Mouse (Mus musculus) stomach, postnatal 0 days (tissue): ENCODE measurements around the gene Stx17. TPM values are rescaled to one million over a fixed set of nuclear protein-coding genes. Genes with fewer than 3 reads are reported as not detected.

ENCODE experiments used
- ATAC-seq: fragments of 200-750 bp; cut with Nextera tagmentation; 2 replicates; pipeline ENCODE4 v1.8.0; 2017; ENCODE audit not compliant: low FRiP score, low TSS enrichment
- DNase-seq: peaks from one replicate; pipeline ENCODE4 v3.0.0-alpha.2; 2016; ENCODE audit warnings: low spot score
- H3K27ac ChIP-seq: fragments of 300-500 bp; sonication (generic); replicated peaks from 2 replicates; pipeline ENCODE4 v1.5.1; 2014; ENCODE audit warnings: mild to moderate bottlenecking, control low read depth
- H3K27me3 ChIP-seq: fragments of 300-500 bp; sonication (generic); 2 replicates; pipeline ENCODE4 v1.6.1; 2014; ENCODE audit warnings: low read length; ENCODE audit not compliant: control insufficient read depth, insufficient read depth
- H3K36me3 ChIP-seq: fragments of 300-500 bp; sonication (generic); 2 replicates; pipeline ENCODE4 v1.6.1; 2014; ENCODE audit warnings: low read length, mixed read lengths; ENCODE audit not compliant: control insufficient read depth, insufficient read depth
- H3K4me1 ChIP-seq: fragments of 300-500 bp; sonication (generic); replicated peaks from 2 replicates; pipeline ENCODE4 v1.6.1; 2014; ENCODE audit warnings: antibody characterized with exemption; ENCODE audit not compliant: control insufficient read depth, insufficient read depth
- H3K4me2 ChIP-seq: fragments of 300-500 bp; sonication (generic); replicated peaks from 2 replicates; pipeline ENCODE4 v1.6.1; 2014; ENCODE audit warnings: low read depth, mild to moderate bottlenecking, control low read depth, moderate library complexity
- H3K4me3 ChIP-seq: fragments of 300-500 bp; sonication (generic); 2 replicates; pipeline ENCODE4 v1.5.1; 2014; ENCODE audit warnings: low read depth, low read length, control low read depth
- H3K9ac ChIP-seq: fragments of 300-500 bp; sonication (generic); 2 replicates; pipeline ENCODE4 v1.6.1; 2014; ENCODE audit warnings: mild to moderate bottlenecking, low read length, control low read depth, mixed read lengths
- H3K9me3 ChIP-seq: fragments of 300-500 bp; sonication (generic); 2 replicates; pipeline ENCODE4 v1.6.1; 2016; ENCODE audit warnings: low read length; ENCODE audit not compliant: control insufficient read depth
- CTCF ChIP-seq: IDR thresholded peaks from 2 replicates; pipeline ENCODE4 v1.5.1; 2016; ENCODE audit warnings: antibody characterized with exemption, low read depth, mild to moderate bottlenecking, moderate library complexity
- EP300 ChIP-seq: optimal IDR thresholded peaks from 2 replicates; pipeline ENCODE3; 2016; ENCODE audit warnings: antibody characterized with exemption
- WGBS: fragments of 180-500 bp; shearing (Covaris S2); extraction: QIAGEN DNeasy Blood & Tissue Kit; methylation state at CpG from one replicate; pipeline ENCODE4 v1.1.7; 2014; 5-methylcytosine and 5-hydroxymethylcytosine counted together
- polyA plus RNA-seq: library from polyadenylated mRNA; unstranded; fragments of >200 nt; fragmentation: Nextera tagmentation; extraction: Ambion mirVana; gene quantifications from 2 replicates; pipeline ENCODE4 v1.2.1, GENCODE M21; 2015

The Stx17 gene
- polyA plus RNA-seq, result 28.4 and 28.5 TPM in 2 replicates

DNA sequence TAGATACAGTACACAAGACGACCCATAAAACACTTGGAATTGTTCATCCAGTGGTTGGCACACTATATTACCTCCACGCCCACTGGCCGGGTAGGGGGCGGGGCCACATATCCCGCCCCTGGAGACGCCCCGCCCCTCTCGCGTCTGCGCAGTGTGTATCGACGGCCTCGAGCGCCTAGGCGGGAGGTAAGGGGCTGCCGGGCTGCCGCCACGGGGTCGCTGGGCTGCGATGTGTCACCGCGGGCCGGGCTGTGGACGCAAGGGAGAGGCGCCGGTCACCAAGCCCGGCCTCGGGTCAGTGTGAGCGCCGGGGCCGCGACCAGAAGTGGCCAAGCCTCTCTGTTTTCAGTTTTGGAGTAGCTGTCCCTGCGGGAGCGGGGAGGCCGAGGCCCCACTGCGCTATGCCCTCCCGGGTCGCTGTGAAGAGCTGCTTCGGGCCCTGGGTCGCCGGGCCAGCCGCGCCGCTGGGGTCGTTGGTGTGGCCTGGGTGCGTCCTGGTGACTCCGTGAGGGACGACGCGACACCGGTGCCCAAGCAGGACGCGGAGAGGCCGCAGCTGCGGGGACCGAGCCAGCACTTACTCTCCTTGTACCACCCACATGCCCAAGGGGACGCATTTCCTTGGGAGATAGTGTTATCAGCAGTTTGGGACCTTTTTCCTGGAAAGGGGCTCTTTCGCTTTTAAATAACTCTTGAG is at the start of gene Stx17:
Gene Stx17 (plus strand): TSS at position 143 of the 697 bp plus-strand sequence.
- H3K27me3 ChIP-seq, result no peaks in the 10 kb centered on the region
- under 1% methylated on average over 50 of the region's 58 CpGs for WGBS
- TF ChIP-seq CTCF, result no peak
- TF ChIP-seq EP300, result no peak
- no peaks in the 10 kb centered on the region for H3K36me3 ChIP-seq
- H3K4me2 ChIP-seq, result peak within 1 kb of the TSS; percentile 84
- H3K4me1 ChIP-seq, result no peaks in the 10 kb centered on the region
- peak within 1 kb of the TSS; percentile 80 for H3K27ac ChIP-seq
- DNase-seq (peak; percentile 91), ATAC-seq (peak; percentile 99)
- peak within 1 kb of the TSS; percentile 93 for H3K4me3 ChIP-seq
- H3K9me3 ChIP-seq, result no peaks in the 10 kb centered on the region
- peak within 1 kb of the TSS; percentile 93 for H3K9ac ChIP-seq

DNA sequence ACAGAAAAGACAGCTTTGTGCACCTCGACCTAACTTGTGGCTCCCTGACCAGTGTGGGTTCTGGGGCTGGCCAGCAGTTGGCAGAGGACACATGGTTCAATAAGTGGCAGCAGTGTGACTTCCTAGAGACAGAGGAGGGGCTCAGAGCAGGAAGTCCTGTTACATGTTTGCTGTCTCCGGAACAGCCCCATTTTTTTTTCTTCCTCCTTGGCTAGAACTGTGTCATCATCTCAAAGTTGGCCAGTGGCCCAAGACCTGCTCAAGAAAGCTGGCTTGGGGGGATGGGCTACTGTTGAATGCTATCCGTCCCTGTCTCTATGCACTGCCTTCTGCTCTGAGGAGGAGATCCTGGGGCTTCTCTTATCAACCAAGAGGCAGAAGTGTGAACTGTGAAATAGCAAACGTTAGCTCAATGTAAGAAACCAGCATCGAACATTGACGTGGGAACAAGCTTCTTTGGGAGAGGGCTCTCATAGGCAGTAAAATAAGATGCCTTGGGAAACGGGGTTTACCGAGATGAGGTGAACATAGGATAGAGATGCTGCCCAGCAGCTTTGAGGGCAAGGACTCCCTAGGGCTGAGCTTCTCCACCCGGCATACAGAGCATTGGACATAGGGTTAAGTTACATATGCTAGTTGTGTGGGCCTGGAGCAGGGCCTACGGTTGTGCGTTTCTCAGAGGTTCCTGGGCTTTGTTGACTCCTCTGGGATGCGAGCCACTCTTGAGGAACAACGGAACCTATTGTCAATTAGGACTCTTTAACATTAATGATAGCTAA is 47.8 kb upstream of the Stx17 start:
- no peaks in the 10 kb centered on the region for H3K9me3 ChIP-seq
- no peaks in the 10 kb centered on the region for H3K27me3 ChIP-seq
- ATAC-seq (0 out of 2 replicates have a peak, but pooled peaks have one; percentile 40), DNase-seq (peak; percentile 17)
- H3K4me3 ChIP-seq, result no peak overlapping the region
- no peak overlapping the region for H3K4me2 ChIP-seq
- no peaks in the 10 kb centered on the region for H3K36me3 ChIP-seq
- no peak overlapping the region for H3K27ac ChIP-seq
- 56% methylated on average over 13 of the region's 13 CpGs for WGBS
- no peaks in the 10 kb centered on the region for H3K4me1 ChIP-seq
- TF ChIP-seq CTCF, result no peak
- no peak for TF ChIP-seq EP300
- no peak overlapping the region for H3K9ac ChIP-seq

DNA sequence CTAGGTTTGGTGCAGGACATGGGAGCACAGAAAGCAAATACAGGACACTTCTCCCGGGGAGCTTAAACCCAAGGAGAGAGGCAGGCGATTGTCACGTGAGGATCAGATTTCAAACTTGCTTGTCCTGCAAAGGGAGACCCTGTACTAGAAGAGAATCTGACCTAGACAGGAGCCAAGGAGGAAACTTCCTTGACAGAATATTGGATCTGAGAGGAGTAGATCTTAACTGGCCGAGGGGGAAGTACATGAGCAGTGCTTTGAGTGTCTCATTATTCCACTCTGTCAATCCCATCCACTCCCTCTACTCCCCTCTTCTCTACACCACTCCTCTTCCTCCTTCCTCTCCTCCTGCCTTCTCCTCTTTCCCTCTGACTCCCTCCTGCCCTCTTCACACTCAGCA is 46.5 kb upstream of the Stx17 start:
- H3K27me3 ChIP-seq, result no peaks in the 10 kb centered on the region
- ATAC-seq, result no peak
- 8% methylated on average over 4 of the region's 4 CpGs for WGBS
- no peak overlapping the region for H3K4me2 ChIP-seq
- no peak overlapping the region for H3K27ac ChIP-seq
- H3K9ac ChIP-seq, result no peak overlapping the region
- H3K4me1 ChIP-seq, result no peaks in the 10 kb centered on the region
- H3K9me3 ChIP-seq, result no peaks in the 10 kb centered on the region
- H3K36me3 ChIP-seq, result no peaks in the 10 kb centered on the region
- no peak overlapping the region for H3K4me3 ChIP-seq
- TF ChIP-seq CTCF (no peak), EP300 (no peak)
- DNase-seq, result no peak

DNA sequence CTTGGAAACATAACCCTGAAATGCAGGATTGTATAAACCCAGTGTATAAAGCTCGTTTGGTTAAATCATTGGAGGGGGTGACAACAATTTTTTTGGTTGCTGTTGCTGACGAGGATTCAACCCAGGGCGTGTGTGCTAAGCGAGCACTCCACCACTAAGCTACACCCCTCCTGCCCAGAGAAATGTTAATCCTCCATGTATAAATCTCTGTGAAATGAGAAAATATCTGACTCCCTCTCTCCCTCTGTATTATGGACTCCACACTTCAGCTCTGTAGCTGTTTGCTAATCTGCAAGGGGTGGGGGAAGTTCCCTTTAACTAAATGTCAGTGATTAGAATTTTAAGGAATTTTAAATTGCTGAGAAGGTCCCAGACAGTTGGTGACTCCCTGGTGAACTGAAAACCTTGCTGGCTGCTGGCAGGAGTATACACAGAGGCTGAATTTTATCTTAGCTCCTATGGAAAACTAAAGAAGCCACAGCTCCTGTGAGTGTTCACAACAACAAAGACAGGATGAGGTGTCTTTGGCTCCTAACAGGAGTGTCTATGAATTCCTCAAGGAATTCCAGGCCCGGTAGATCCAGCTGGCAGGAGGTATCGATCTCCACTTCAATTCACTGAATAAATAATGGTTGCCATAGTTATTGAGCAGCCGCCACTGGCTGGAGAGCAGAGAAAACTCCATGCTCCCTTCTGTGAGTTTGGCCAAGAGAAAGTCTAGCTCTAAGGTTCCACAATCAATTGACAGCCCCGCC is 45.3 kb upstream of the Stx17 start:
- Histone ChIP-seq H3K4me1 (no peaks in the 10 kb centered on the region), H3K36me3 (no peaks in the 10 kb centered on the region), H3K4me2 (no peak overlapping the region), H3K27me3 (no peaks in the 10 kb centered on the region), H3K9me3 (no peaks in the 10 kb centered on the region), H3K9ac (no peak overlapping the region), H3K4me3 (no peak overlapping the region), H3K27ac (no peak overlapping the region)
- 35% methylated on average over 8 of the region's 8 CpGs for WGBS
- ATAC-seq (no peak), DNase-seq (no peak)
- no peak for TF ChIP-seq CTCF
- TF ChIP-seq EP300, result no peak

DNA sequence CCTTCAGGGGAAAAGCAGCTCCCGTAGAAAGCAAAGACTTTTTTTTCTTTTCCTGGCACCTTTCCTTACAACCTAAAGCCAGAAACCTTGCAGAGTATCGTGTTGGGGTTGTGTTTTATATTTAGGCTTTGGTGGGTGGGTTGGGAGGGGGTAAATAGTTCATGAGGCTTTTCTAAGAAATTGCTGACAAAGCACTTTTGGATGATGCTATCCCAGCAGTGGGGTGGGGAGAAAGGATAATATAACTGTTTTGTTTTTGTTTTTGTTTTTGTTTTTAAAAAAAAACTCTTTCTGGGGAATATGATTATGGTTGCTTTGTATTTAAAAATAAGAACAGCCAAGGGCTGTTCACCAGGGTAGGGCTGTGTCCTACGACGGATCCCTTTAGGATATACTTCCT is 41.3 kb upstream of the Stx17 start:
- Histone ChIP-seq H3K36me3 (no peaks in the 10 kb centered on the region), H3K27ac (no peak overlapping the region), H3K4me2 (no peak overlapping the region), H3K4me1 (no peaks in the 10 kb centered on the region), H3K27me3 (no peaks in the 10 kb centered on the region), H3K9me3 (no peaks in the 10 kb centered on the region), H3K9ac (no peak overlapping the region), H3K4me3 (no peak overlapping the region)
- DNase-seq (no peak), ATAC-seq (no peak)
- TF ChIP-seq CTCF, result no peak
- TF ChIP-seq EP300, result no peak
- WGBS, result 85% methylated on average over 4 of the region's 4 CpGs
